Mouse (Mus musculus) hindbrain, embryonic 14.5 days (tissue): ENCODE data around the gene Fam24a. TPM values are rescaled to one million over a fixed set of nuclear protein-coding genes. Genes with fewer than 3 reads are reported as not detected.
A peak's percentile ranks its signal among the peaks of the same experiment; 100 is the strongest.

ENCODE experiments used
- ATAC-seq: fragments of 200-750 bp; cut with Nextera tagmentation; 2 replicates; pipeline ENCODE4 v1.8.0; 2017; ENCODE audit warnings: moderate number of reproducible peaks, mild to moderate bottlenecking, moderate TSS enrichment, moderate library complexity; ENCODE audit not compliant: low FRiP score
- DNase-seq: peaks from one replicate; pipeline ENCODE4 v3.0.0-alpha.2; 2015; ENCODE audit warnings: low spot score
- H3K27ac ChIP-seq: fragments of 300-500 bp; sonication (generic); 2 replicates; pipeline ENCODE4 v1.5.1; 2014; ENCODE audit warnings: mild to moderate bottlenecking, moderate library complexity
- H3K27me3 ChIP-seq: fragments of 300-500 bp; sonication (generic); 2 replicates; pipeline ENCODE4 v1.6.1; 2014; ENCODE audit warnings: mild to moderate bottlenecking, low read length, mixed read lengths; ENCODE audit not compliant: control insufficient read depth, insufficient read depth
- H3K36me3 ChIP-seq: fragments of 300-500 bp; sonication (generic); replicated peaks from 2 replicates; pipeline ENCODE4 v1.6.1; 2014; ENCODE audit not compliant: control insufficient read depth, insufficient read depth
- H3K4me1 ChIP-seq: fragments of 300-500 bp; sonication (generic); replicated peaks from 2 replicates; pipeline ENCODE4 v1.6.1; 2014; ENCODE audit warnings: antibody characterized with exemption, low read length, mixed read lengths; ENCODE audit not compliant: control insufficient read depth, insufficient read depth
- H3K4me2 ChIP-seq: fragments of 300-500 bp; sonication (generic); replicated peaks from 2 replicates; pipeline ENCODE4 v1.6.1; 2014; ENCODE audit warnings: mild to moderate bottlenecking, moderate library complexity
- H3K4me3 ChIP-seq: fragments of 300-500 bp; sonication (generic); replicated peaks from 2 replicates; pipeline ENCODE4 v1.5.1; 2014; ENCODE audit warnings: mild to moderate bottlenecking, low read length
- H3K9ac ChIP-seq: fragments of 300-500 bp; sonication (generic); 2 replicates; pipeline ENCODE4 v1.6.1; 2014
- H3K9me3 ChIP-seq: fragments of 300-500 bp; sonication (generic); 2 replicates; pipeline ENCODE4 v1.6.1; 2016; ENCODE audit warnings: low read length; ENCODE audit not compliant: control insufficient read depth
- WGBS: fragments of 180-500 bp; shearing (Covaris S2); extraction: QIAGEN DNeasy Blood & Tissue Kit; methylation state at CpG from one replicate; pipeline ENCODE4 v1.1.7; 2014; 5-methylcytosine and 5-hydroxymethylcytosine counted together
- polyA plus RNA-seq: library from polyadenylated mRNA; unstranded; fragments of >200 nt; fragmentation: Nextera tagmentation; extraction: Ambion mirVana; gene quantifications from 2 replicates; pipeline ENCODE4 v1.2.1, GENCODE M21; 2014

Gene Fam24a
- polyA plus RNA-seq, 1 experiment from 2014 or later, result not detected

GRCm38 (mm10) chr7:131331688-131332087 is 2.0 kb upstream of the Fam24a start:
- no peak for ATAC-seq
- no peaks in the 10 kb centered on the region for H3K36me3 ChIP-seq
- H3K9ac ChIP-seq, result no peak overlapping the region
- no peak overlapping the region for H3K4me2 ChIP-seq
- H3K27me3 ChIP-seq, result no peaks in the 10 kb centered on the region
- H3K4me3 ChIP-seq, result no peak overlapping the region
- no peaks in the 10 kb centered on the region for H3K9me3 ChIP-seq
- no peak for DNase-seq
- WGBS, result 89% methylated on average over 2 of the region's 2 CpGs
- no peak overlapping the region for H3K27ac ChIP-seq
- H3K4me1 ChIP-seq, result no peaks in the 10 kb centered on the region

GRCm38 (mm10) chr7:131337502-131338068 is 3.9 kb downstream of the Fam24a start:
- H3K4me3 ChIP-seq, result no peak overlapping the region
- 38% methylated on average over 8 of the region's 8 CpGs for WGBS
- peaks cover 26% of the 10 kb centered on the region for H3K36me3 ChIP-seq
- H3K9me3 ChIP-seq, result no peaks in the 10 kb centered on the region
- 0 out of 2 replicates have a peak overlapping the region, but pooled peaks have one; percentile 43 for H3K27ac ChIP-seq
- H3K27me3 ChIP-seq, result no peaks in the 10 kb centered on the region
- DNase-seq (no peak), ATAC-seq (no peak; the same call in 1 of the 2 replicates)
- no peak overlapping the region for H3K9ac ChIP-seq
- H3K4me2 ChIP-seq, result no peak overlapping the region
- H3K4me1 ChIP-seq, result no peaks in the 10 kb centered on the region

GRCm38 (mm10) chr7:131345856-131346541 is 12.3 kb downstream of the Fam24a start:
- no peak for DNase-seq
- no peak overlapping the region for H3K4me3 ChIP-seq
- WGBS, result 63% methylated on average over 7 of the region's 7 CpGs
- H3K27me3 ChIP-seq, result no peaks in the 10 kb centered on the region
- peaks cover 71% of the 10 kb centered on the region for H3K36me3 ChIP-seq
- no peak overlapping the region for H3K4me2 ChIP-seq
- H3K27ac ChIP-seq, result no peak overlapping the region
- ATAC-seq, result no peak
- no peak overlapping the region for H3K9ac ChIP-seq
- no peaks in the 10 kb centered on the region for H3K4me1 ChIP-seq
- H3K9me3 ChIP-seq, result no peaks in the 10 kb centered on the region

GRCm38 (mm10) chr7:131356105-131356504 is 22.4 kb downstream of the Fam24a start:
- 98% methylated on average over 13 of the region's 13 CpGs for WGBS
- Histone ChIP-seq H3K4me3 (no peak overlapping the region), H3K4me1 (peaks cover 3% of the 10 kb centered on the region; the same call in 1 of the 2 replicates), H3K27me3 (no peaks in the 10 kb centered on the region), H3K36me3 (peaks cover 66% of the 10 kb centered on the region), H3K9me3 (no peaks in the 10 kb centered on the region), H3K9ac (no peak overlapping the region), H3K4me2 (no peak overlapping the region), H3K27ac (no peak overlapping the region)
- no peak for DNase-seq
- no peak for ATAC-seq

DNA sequence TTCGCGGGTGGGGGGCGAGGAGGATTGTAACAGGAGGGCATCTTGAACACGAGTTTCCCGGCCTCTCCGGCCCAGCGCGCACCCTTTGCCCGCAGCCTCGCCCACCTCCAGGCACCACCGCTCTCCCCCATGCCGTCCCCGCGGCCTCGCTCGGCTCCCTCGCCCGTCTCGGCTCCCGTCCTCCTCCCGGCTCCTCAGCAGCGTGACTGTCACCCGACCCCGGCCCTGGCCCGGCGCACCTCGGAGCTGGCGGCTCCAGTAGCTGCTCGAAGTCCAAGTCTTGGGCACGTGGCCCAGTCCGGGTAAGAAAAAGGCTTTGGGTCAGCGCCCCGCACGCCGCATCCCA is 28.6 kb downstream of the Fam24a start:
- Histone ChIP-seq H3K4me3 (peak overlapping the region; percentile 81), H3K9ac (peak overlapping the region; percentile 86), H3K36me3 (peaks cover 27% of the 10 kb centered on the region), H3K4me1 (peaks cover 15% of the 10 kb centered on the region), H3K27me3 (no peaks in the 10 kb centered on the region), H3K9me3 (no peaks in the 10 kb centered on the region), H3K4me2 (peak overlapping the region; percentile 90), H3K27ac (peak overlapping the region; percentile 77)
- WGBS, result 2% methylated on average over 35 of the region's 35 CpGs
- no peak for DNase-seq
- peak; percentile 79 for ATAC-seq

- WGBS, result under 1% methylated on average over 55 of the region's 55 CpGs
- Histone ChIP-seq H3K4me1 (peaks cover 15% of the 10 kb centered on the region), H3K9me3 (no peaks in the 10 kb centered on the region), H3K27ac (peak within 1 kb of the TSS; percentile 91), H3K9ac (peak within 1 kb of the TSS; percentile 86), H3K4me2 (peak within 1 kb of the TSS; percentile 90), H3K36me3 (peaks cover 23% of the 10 kb centered on the region), H3K27me3 (no peaks in the 10 kb centered on the region), H3K4me3 (peak within 1 kb of the TSS; percentile 81)
- peak; percentile 97 for ATAC-seq
- peak; percentile 99 for DNase-seq
These were observed 29.1 kb downstream of the Fam24a start, which contains the start of gene 2310057M21Rik for GRCm38 (mm10) chr7:131362615-131363300. Gene 2310057M21Rik (minus strand): TSS chr7:131362759.

DNA sequence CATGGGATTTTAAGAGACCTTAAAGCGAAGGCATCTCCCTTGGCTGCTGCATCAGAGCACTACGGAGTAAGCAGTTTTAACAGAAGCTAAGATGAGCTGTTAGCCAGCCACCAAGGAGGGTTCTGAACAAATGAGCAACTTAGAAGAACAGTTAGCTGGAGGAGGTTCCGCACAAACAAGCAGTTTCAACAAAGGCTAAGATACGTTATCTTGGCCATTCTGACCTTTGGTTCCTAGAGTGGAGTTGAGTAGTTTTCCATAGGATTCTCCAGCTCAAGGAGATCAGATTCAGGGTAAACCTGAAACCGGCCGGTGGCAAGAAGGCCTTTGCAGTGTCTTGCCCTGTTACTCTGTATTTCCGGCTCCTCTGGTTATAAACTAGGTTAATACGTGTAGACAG is 30.5 kb downstream of the Fam24a start:
- DNase-seq, result no peak
- Histone ChIP-seq H3K36me3 (peaks cover 9% of the 10 kb centered on the region), H3K27me3 (no peaks in the 10 kb centered on the region), H3K27ac (no peak overlapping the region), H3K9me3 (no peaks in the 10 kb centered on the region), H3K4me3 (no peak overlapping the region), H3K4me2 (no peak overlapping the region), H3K4me1 (peaks cover 15% of the 10 kb centered on the region), H3K9ac (no peak overlapping the region)
- no peak for ATAC-seq
- WGBS, result 96% methylated on average over 8 of the region's 8 CpGs

DNA sequence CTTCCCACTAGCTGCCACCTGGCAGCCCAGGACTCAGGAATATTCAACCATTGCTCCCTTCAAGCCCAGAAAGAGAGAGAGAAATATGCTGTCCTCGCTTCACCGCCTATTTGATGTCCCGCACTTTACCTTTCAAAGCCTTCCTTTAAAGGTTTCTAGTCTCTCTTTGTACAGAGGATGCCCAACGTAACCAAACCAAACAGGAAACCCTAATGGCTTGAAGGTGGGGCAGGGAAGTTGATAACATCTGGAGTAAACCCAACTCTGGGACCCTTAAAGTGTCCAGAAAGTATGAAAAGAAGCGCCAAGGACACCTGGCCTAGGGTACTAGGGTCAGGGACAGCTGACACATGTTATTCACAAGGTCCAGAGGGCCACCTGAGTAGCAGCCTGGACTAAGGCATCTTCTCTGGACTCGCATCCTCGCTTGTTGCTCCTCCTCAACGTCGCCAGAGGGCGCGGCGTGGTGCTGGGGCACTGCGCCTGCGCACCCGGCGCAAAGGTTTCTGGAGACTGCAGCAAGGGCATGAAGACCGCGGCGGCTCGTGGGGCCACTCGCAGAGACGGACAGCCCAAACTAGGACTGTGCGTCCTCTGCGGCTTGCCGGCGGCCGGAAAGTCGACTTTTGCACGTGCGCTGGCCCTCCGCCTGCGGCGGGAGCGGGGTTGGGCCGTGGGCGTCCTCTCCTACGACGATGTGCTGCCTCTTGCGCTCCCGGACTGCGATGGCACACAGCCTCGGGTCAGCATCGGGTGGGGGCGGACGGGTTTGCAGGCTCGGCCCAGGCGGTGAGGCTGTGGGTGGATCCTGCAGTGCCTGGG is 37.2 kb downstream of the Fam24a start, which contains the start of gene Pstk:
Gene Pstk, plus strand, starts transcription at position 494 of the 822 bp plus-strand sequence.
- WGBS, result 5% methylated on average over 47 of the region's 47 CpGs
- peak within 1 kb of the TSS; percentile 84 for H3K27ac ChIP-seq
- no peaks in the 10 kb centered on the region for H3K27me3 ChIP-seq

More for the DNA sequence above, 37.2 kb downstream of the Fam24a start, which contains the start of gene Pstk:
- ATAC-seq, result peak; percentile 91
- Histone ChIP-seq H3K4me1 (peaks cover 11% of the 10 kb centered on the region), H3K4me3 (peak within 1 kb of the TSS; percentile 55), H3K36me3 (0 out of 2 replicates have a peak, but pooled peaks cover 5% of the 10 kb centered on the region), H3K9me3 (no peaks in the 10 kb centered on the region), H3K4me2 (peak within 1 kb of the TSS; percentile 76), H3K9ac (peak within 1 kb of the TSS; percentile 78)
- DNase-seq, result peak; percentile 90
